Mouse (Mus musculus): ENCODE measurements around the gene Rtkn.
"Not testable (repeated sequence)": the region's sequence is repeated elsewhere in the genome, so short reads cannot be mapped to it uniquely, and the experiment has no call there.

Gene Rtkn

GRCm38 (mm10) chr6:83137576-83137950, 2.3 kb downstream of the Rtkn start:
- DNase-seq (ENCODE audit: low read depth, low spot score) = peak; percentile 84

GRCm38 (mm10) chr6:83138056-83138455, 2.8 kb downstream of the Rtkn start:
- DNase-seq (ENCODE audit: low read depth, low spot score) = no peak

GRCm38 (mm10) chr6:83140044-83140443, 4.8 kb downstream of the Rtkn start:
- DNase-seq (ENCODE audit: low read depth, low spot score) = no peak

GRCm38 (mm10) chr6:83141636-83142035, 6.4 kb downstream of the Rtkn start:
- no peak for DNase-seq (ENCODE audit: low read depth, low spot score)

- DNase-seq (ENCODE audit: low read depth, low spot score) = no peak
Measured at GRCm38 (mm10) chr6:83142211-83142731, 7.0 kb downstream of the Rtkn start.

- DNase-seq (ENCODE audit: low read depth, low spot score) = no peak
Measured at GRCm38 (mm10) chr6:83142886-83143285, 7.6 kb downstream of the Rtkn start.

- DNase-seq (ENCODE audit: low read depth, low spot score) = no peak
Measured at GRCm38 (mm10) chr6:83145209-83145608, 9.9 kb downstream of the Rtkn start.

GRCm38 (mm10) chr6:83145805-83146204, 10.5 kb downstream of the Rtkn start:
- DNase-seq (ENCODE audit: low read depth, low spot score) = no peak

GRCm38 (mm10) chr6:83147280-83147679, 12.0 kb downstream of the Rtkn start:
- no peak for DNase-seq (ENCODE audit: low read depth, low spot score)

- DNase-seq (ENCODE audit: low read depth, low spot score) = no peak
Measured at GRCm38 (mm10) chr6:83151721-83152120, 16.5 kb downstream of the Rtkn start.

GRCm38 (mm10) chr6:83153038-83153437, 17.8 kb downstream of the Rtkn start:
- DNase-seq (ENCODE audit: low read depth, low spot score) = no peak

- DNase-seq (ENCODE audit: low read depth, low spot score) = no peak
Measured at GRCm38 (mm10) chr6:83153485-83153884, 18.2 kb downstream of the Rtkn start.

- DNase-seq (ENCODE audit: low read depth, low spot score) = no peak
Measured at GRCm38 (mm10) chr6:83155552-83156238, 20.4 kb downstream of the Rtkn start.

- peak; percentile 83 for DNase-seq (ENCODE audit: low read depth, low spot score)
Measured at GRCm38 (mm10) chr6:83156259-83156684, 21.0 kb downstream of the Rtkn start, which contains the start of the genes Wdr54 and 1700003E16Rik. Gene Wdr54, minus strand, starts transcription at chr6:83156397. Gene 1700003E16Rik, plus strand, starts transcription at chr6:83156404.

GRCm38 (mm10) chr6:83159456-83159855, 24.2 kb downstream of the Rtkn start:
- DNase-seq (ENCODE audit: low read depth, low spot score) = not testable (repeated sequence)

GRCm38 (mm10) chr6:83161442-83161841, 26.2 kb downstream of the Rtkn start:
- no peak for DNase-seq (ENCODE audit: low read depth, low spot score)

GRCm38 (mm10) chr6:83161921-83162641, 26.8 kb downstream of the Rtkn start:
- DNase-seq (ENCODE audit: low read depth, low spot score) = no peak

GRCm38 (mm10) chr6:83162701-83163100, 27.4 kb downstream of the Rtkn start:
- DNase-seq (ENCODE audit: low read depth, low spot score) = peak; percentile 67

- DNase-seq (ENCODE audit: low read depth, low spot score) = no peak
Measured at GRCm38 (mm10) chr6:83165026-83165606, 29.9 kb downstream of the Rtkn start.

GRCm38 (mm10) chr6:83165607-83166242, 30.5 kb downstream of the Rtkn start, which contains the start of gene Dctn1:
Gene Dctn1, plus strand, starts transcription at chr6:83165920.
- DNase-seq (ENCODE audit: low read depth, low spot score) = peak; percentile 91

GRCm38 (mm10) chr6:83166243-83166630, 31.0 kb downstream of the Rtkn start:
- no peak for DNase-seq (ENCODE audit: low read depth, low spot score)

GRCm38 (mm10) chr6:83169872-83170271, 34.6 kb downstream of the Rtkn start:
- DNase-seq (ENCODE audit: low read depth, low spot score) = no peak

All from embryo, embryonic 11.5 days (tissue).